Mouse (Mus musculus) liver, postnatal 0 days (tissue): ENCODE measurements around the gene Fryl. TPM values are rescaled to one million over a fixed set of nuclear protein-coding genes. Genes with fewer than 3 reads are reported as not detected.
"Not testable (repeated sequence)": the region's sequence is repeated elsewhere in the genome, so short reads cannot be mapped to it uniquely, and the experiment has no call there.

Source experiments
- ATAC-seq: fragments of 200-750 bp; cut with Nextera tagmentation; 2 replicates; pipeline ENCODE4 v1.8.0; 2017; ENCODE audit warnings: mild to moderate bottlenecking, moderate library complexity
- DNase-seq: peaks from one replicate; pipeline ENCODE4 v3.0.0-alpha.2; 2016
- H3K27ac ChIP-seq: fragments of 300-500 bp; sonication (generic); 2 replicates; pipeline ENCODE4 v1.5.1; 2014; ENCODE audit warnings: antibody characterized with exemption, moderate library complexity, mild to moderate bottlenecking, low read depth
- H3K27me3 ChIP-seq: fragments of 300-500 bp; sonication (generic); 2 replicates; pipeline ENCODE4 v1.6.1; 2014; ENCODE audit warnings: low read length, control low read depth, mixed read lengths; ENCODE audit not compliant: insufficient read depth
- H3K36me3 ChIP-seq: fragments of 300-500 bp; sonication (generic); replicated peaks from 2 replicates; pipeline ENCODE4 v1.6.1; 2014; ENCODE audit warnings: mild to moderate bottlenecking, control low read depth, low read length, moderate library complexity, mixed read lengths; ENCODE audit not compliant: insufficient read depth
- H3K4me1 ChIP-seq: fragments of 300-500 bp; sonication (generic); 2 replicates; pipeline ENCODE4 v1.6.1; 2014; ENCODE audit warnings: antibody characterized with exemption, mild to moderate bottlenecking, control low read depth; ENCODE audit not compliant: insufficient read depth
- H3K4me2 ChIP-seq: fragments of 300-500 bp; sonication (generic); 2 replicates; pipeline ENCODE4 v1.6.1; 2014; ENCODE audit warnings: low read depth, mild to moderate bottlenecking, low read length, moderate library complexity, mixed read lengths
- H3K4me3 ChIP-seq: fragments of 300-500 bp; sonication (generic); 2 replicates; pipeline ENCODE4 v1.5.1; 2014; ENCODE audit warnings: low read depth, low read length
- H3K9ac ChIP-seq: fragments of 300-500 bp; sonication (generic); replicated peaks from 2 replicates; pipeline ENCODE4 v1.6.1; 2014; ENCODE audit warnings: mild to moderate bottlenecking, moderate library complexity
- H3K9me3 ChIP-seq: fragments of 300-500 bp; sonication (generic); 2 replicates; pipeline ENCODE4 v1.6.1; 2016; ENCODE audit warnings: mild to moderate bottlenecking, control low read depth, low read length, mixed read lengths
- CTCF ChIP-seq: sonication (generic); IDR thresholded peaks from 2 replicates; pipeline ENCODE4 v1.5.1; 2016; ENCODE audit warnings: antibody characterized with exemption, low read depth
- EP300 ChIP-seq: IDR thresholded peaks from 2 replicates; pipeline ENCODE4 v1.6.1; 2016; ENCODE audit warnings: antibody characterized with exemption, low read depth, mild to moderate bottlenecking
- WGBS: fragments of 180-500 bp; shearing (Covaris S2); extraction: QIAGEN DNeasy Blood & Tissue Kit; methylation state at CpG from one replicate; pipeline ENCODE4 v1.1.7; 2014; ENCODE audit not compliant: insufficient replicate concordance; 5-methylcytosine and 5-hydroxymethylcytosine counted together
- polyA plus RNA-seq: library from polyadenylated mRNA; unstranded; fragments of >200 nt; fragmentation: Nextera tagmentation; extraction: Ambion mirVana; gene quantifications from 2 replicates; pipeline ENCODE4 v1.2.1, GENCODE M21; 2015

Gene Fryl
- polyA plus RNA-seq, 1 experiment from 2014 or later, result 25.8 TPM

DNA sequence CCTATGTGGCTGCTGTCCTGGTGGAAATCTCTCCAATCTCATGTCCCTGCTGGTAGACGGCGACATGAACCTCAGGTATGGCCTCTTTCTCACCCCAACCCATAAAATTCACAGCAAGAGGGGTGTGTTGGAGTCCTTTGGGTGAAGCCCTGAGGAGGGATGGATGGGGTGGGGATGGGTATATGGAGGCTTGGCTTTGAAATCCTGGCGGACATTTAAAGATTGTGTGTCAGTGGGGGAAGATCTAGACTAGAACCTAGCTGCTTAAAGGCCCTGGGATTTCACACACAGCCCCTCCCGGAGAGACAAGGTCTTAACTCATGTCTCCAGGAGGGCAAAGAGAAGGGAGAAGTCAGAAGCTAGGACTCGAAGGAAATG is 248.8 kb downstream of the Fryl start:
- Histone ChIP-seq H3K4me2 (no peak overlapping the region), H3K36me3 (no peaks in the 10 kb centered on the region), H3K4me3 (no peak overlapping the region), H3K27me3 (peaks cover 25% of the 10 kb centered on the region), H3K27ac (no peak overlapping the region), H3K9me3 (no peaks in the 10 kb centered on the region), H3K9ac (no peak overlapping the region), H3K4me1 (peaks cover 3% of the 10 kb centered on the region; the same call in 1 of the 2 replicates)
- WGBS, result 34% methylated on average over 5 of the region's 5 CpGs
- TF ChIP-seq CTCF (no peak), EP300 (no peak)
- no peak for ATAC-seq
- DNase-seq, result no peak

DNA sequence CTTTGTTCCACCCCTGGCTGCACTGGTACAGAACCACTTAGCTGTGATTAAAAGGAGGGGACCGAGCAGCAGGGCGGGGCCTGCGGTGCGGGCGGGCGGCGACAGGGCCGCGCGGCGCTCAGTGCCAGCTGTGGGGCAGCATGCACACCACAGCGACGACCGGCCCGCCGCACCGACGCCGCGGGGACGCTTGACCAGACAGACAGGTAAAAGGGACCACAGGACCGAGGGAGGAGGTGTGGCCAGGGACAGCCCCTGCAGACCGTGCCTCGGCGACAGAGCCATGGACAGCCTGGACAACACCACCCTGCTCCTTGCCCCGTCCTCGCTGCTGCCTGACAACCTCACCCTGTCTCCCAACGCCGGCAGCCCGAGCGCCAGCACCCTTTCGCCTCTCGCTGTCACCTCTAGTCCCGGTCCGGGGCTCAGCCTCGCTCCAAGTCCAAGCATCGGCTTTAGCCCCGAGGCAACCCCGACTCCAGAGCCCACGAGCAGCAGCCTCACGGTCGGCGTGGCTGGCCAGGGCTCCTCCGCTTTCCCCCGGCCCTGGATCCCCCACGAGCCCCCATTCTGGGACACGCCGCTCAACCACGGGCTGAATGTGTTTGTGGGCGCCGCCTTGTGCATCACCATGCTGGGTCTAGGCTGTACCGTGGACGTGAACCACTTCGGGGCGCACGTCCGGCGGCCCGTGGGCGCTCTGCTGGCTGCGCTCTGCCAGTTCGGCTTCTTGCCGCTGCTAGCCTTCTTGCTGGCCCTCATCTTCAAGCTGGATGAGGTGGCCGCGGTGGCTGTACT is 249.4 kb downstream of the Fryl start, which contains the start of gene Slc10a4:
Slc10a4 (plus strand) TSS at position 100 of the 798 bp plus-strand sequence.
- DNase-seq (peak; percentile 22), ATAC-seq (no peak)
- peaks cover 22% of the 10 kb centered on the region for H3K27me3 ChIP-seq
- peak within 1 kb of the TSS; percentile 51 for H3K4me2 ChIP-seq
- no peaks in the 10 kb centered on the region for H3K36me3 ChIP-seq
- H3K4me3 ChIP-seq, result peak within 1 kb of the TSS; percentile 26; the same call in 1 of the 2 replicates
- H3K9ac ChIP-seq, result no peak within 1 kb of the TSS
- H3K27ac ChIP-seq, result no peak within 1 kb of the TSS
- TF ChIP-seq CTCF (no peak), EP300 (no peak)
- peaks cover 3% of the 10 kb centered on the region; the same call in 1 of the 2 replicates for H3K4me1 ChIP-seq
- no peaks in the 10 kb centered on the region for H3K9me3 ChIP-seq
- 9% methylated on average over 62 of the region's 65 CpGs for WGBS

DNA sequence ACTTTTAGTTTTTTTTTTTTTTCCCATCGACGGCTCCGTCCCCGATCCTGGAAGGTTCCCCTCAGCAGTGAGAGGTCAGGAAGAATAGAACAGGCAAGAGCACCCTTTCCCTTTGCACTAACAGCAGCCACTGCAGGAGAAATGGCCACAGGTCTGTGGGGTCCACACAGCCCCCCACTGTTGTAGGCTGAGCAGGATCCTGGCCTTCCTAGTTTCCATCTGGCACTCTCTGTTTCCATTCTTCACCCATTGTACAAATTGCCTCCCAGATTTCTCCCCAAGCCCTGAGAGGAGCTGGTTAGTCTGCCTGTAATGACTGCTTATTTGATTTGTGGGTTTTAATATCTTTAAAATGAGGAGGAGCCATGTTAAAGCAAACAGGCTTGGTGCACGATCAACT is 252.4 kb downstream of the Fryl start:
- Histone ChIP-seq H3K36me3 (no peaks in the 10 kb centered on the region), H3K27ac (no peak overlapping the region), H3K9me3 (no peaks in the 10 kb centered on the region), H3K4me2 (no peak overlapping the region), H3K4me3 (no peak overlapping the region), H3K4me1 (peaks cover 3% of the 10 kb centered on the region; the same call in 1 of the 2 replicates), H3K27me3 (peaks cover 22% of the 10 kb centered on the region), H3K9ac (no peak overlapping the region)
- DNase-seq, result no peak
- TF ChIP-seq CTCF (no peak), EP300 (no peak)
- ATAC-seq, result no peak
- WGBS, result 78% methylated on average over 5 of the region's 5 CpGs

DNA sequence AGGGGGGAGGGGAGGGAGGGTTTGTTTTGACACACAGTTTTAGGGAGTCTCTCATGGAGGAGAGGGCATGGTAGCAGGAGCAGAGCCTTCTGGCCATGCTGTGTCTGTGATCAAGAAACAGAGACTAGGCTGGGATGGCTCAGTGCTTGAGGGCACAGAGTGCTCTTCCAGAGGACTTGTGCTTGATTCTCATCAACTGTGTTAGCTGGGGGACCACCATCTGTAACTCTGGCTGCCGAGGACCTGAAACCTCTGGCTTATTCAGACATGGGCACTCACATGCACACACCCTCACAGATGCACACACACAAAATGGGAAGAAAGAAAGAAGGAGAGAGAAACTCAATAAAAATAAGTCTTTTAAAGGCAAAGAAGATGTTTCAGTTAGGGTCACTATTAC is 257.9 kb downstream of the Fryl start:
- H3K36me3 ChIP-seq, H3K27ac ChIP-seq, H3K4me2 ChIP-seq, DNase-seq, H3K4me3 ChIP-seq, ATAC-seq, H3K9me3 ChIP-seq, H3K4me1 ChIP-seq, H3K9ac ChIP-seq, H3K27me3 ChIP-seq: not testable (repeated sequence)
- WGBS, result 68% methylated on average over 1 of the region's 1 CpGs

DNA sequence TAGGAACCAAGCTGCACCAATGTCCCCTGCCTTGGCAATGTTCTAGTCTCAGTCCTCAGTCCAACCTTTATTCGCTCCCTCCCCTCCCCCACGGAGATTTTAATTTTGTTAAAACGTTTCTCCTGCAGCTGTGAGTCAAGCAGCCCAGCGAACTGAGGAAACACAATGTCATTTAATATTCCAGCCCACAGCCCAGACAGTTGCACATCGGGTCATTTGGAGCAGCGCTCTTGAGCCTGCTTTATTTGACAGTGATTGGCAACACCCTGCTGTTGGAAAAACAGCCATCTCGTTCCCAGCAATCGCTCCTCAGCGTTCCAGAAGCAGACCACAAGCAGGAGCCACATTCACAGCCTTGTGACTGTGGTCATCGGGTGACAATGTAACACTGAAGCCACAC is 261.0 kb downstream of the Fryl start:
- no peak for TF ChIP-seq CTCF
- TF ChIP-seq EP300, result no peak
- no peaks in the 10 kb centered on the region for H3K4me1 ChIP-seq
- ATAC-seq (no peak), DNase-seq (no peak)
- H3K36me3 ChIP-seq, result no peaks in the 10 kb centered on the region
- 58% methylated on average over 10 of the region's 10 CpGs for WGBS
- no peak overlapping the region for H3K4me2 ChIP-seq
- no peak overlapping the region for H3K27ac ChIP-seq
- no peak overlapping the region for H3K4me3 ChIP-seq
- H3K9ac ChIP-seq, result no peak overlapping the region
- H3K9me3 ChIP-seq, result no peaks in the 10 kb centered on the region
- H3K27me3 ChIP-seq, result no peaks in the 10 kb centered on the region

DNA sequence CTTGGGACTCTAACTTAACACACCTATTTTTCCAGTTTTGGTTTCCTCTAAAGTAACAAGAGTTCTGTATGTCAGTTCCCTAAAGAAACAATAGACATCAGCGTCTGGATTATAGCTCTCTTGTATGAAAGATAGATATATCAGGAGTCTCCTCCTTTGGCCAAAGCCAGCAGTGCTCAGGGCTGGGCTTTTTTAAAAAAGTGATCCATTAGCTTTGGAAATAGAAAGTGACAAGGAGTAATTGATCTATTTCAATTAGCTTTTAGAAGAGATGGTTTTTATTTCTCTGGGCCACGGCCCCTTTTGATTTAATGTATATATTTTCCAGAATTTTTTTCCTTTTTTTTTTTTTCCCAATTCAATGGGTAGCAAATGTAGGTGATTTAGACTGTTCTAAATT is 261.5 kb downstream of the Fryl start:
- ATAC-seq, result no peak
- WGBS, result 71% methylated on average over 2 of the region's 2 CpGs

More for the DNA sequence above, 261.5 kb downstream of the Fryl start:
- no peak overlapping the region for H3K4me3 ChIP-seq
- no peaks in the 10 kb centered on the region for H3K36me3 ChIP-seq
- no peaks in the 10 kb centered on the region for H3K27me3 ChIP-seq
- no peaks in the 10 kb centered on the region for H3K9me3 ChIP-seq
- H3K27ac ChIP-seq, result no peak overlapping the region
- TF ChIP-seq CTCF, result no peak
- no peak for TF ChIP-seq EP300
- H3K4me1 ChIP-seq, result no peaks in the 10 kb centered on the region
- H3K4me2 ChIP-seq, result no peak overlapping the region
- no peak overlapping the region for H3K9ac ChIP-seq
- no peak for DNase-seq
